Mouse (Mus musculus): ENCODE results near the gene Vstm2l.

DNA sequence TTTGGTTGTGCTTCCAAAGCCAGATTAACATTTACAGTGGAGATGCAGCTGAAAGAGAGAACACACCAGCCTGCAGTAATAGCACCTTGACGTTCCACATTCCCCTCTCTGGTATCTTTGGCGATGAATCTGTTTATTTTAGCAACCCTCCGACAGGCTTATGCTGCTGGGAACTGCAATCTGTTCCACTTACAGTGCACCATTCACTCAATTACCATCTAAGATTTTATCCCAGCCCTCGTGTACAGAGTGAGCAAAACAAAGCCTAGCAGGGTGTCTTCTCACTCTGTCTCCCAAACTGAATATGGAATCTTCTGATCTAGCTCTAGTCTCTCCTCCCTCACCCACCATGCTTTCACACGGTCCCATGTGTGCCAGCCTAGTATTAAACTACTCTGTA is 36.5 kb upstream of the Vstm2l start:
- TF ChIP-seq POLR2A (IDR thresholded peaks at IDR 0.05; ENCODE audit: control insufficient read depth, low read depth, low read length) (no peak), CTCF (IDR thresholded peaks at IDR 0.05; ENCODE audit: control insufficient read depth, insufficient read depth, insufficient replicate concordance, low read depth, low read length) (no peak)
